Mouse (Mus musculus) liver, embryonic 16.5 days (tissue): ENCODE results near the gene Mfsd14a. TPM values are rescaled to one million over a fixed set of nuclear protein-coding genes. Genes with fewer than 3 reads are reported as not detected.
"Not testable (repeated sequence)": the region's sequence is repeated elsewhere in the genome, so short reads cannot be mapped to it uniquely, and the experiment has no call there.

Experiments used
- ATAC-seq: fragments of 200-750 bp; cut with Nextera tagmentation; 2 replicates; pipeline ENCODE4 v1.8.0; 2017; ENCODE audit warnings: low read depth, mild to moderate bottlenecking, moderate number of reproducible peaks, moderate library complexity
- H3K27ac ChIP-seq: fragments of 300-500 bp; sonication (generic); 2 replicates; pipeline ENCODE4 v1.5.1; 2014; ENCODE audit warnings: mild to moderate bottlenecking, low read length
- H3K27me3 ChIP-seq: fragments of 300-500 bp; sonication (generic); 2 replicates; pipeline ENCODE4 v1.6.1; 2014; ENCODE audit warnings: low read depth, low read length, mixed read lengths; ENCODE audit not compliant: control insufficient read depth, insufficient read depth
- H3K36me3 ChIP-seq: fragments of 300-500 bp; sonication (generic); 2 replicates; pipeline ENCODE4 v1.6.1; 2014; ENCODE audit warnings: mild to moderate bottlenecking; ENCODE audit not compliant: control insufficient read depth, insufficient read depth
- H3K4me1 ChIP-seq: fragments of 300-500 bp; sonication (generic); 2 replicates; pipeline ENCODE4 v1.6.1; 2014; ENCODE audit warnings: low read depth, low read length, mixed read lengths; ENCODE audit not compliant: control insufficient read depth
- H3K4me2 ChIP-seq: fragments of 300-500 bp; sonication (generic); 2 replicates; pipeline ENCODE4 v1.6.1; 2014; ENCODE audit warnings: low read depth, low read length, mixed read lengths
- H3K4me3 ChIP-seq: fragments of 300-500 bp; sonication (generic); 2 replicates; pipeline ENCODE4 v1.5.1; 2014; ENCODE audit warnings: low read depth, mild to moderate bottlenecking, low read length
- H3K9ac ChIP-seq: fragments of 300-500 bp; sonication (generic); 2 replicates; pipeline ENCODE4 v1.6.1; 2014; ENCODE audit warnings: low read depth, low read length
- H3K9me3 ChIP-seq: fragments of 300-500 bp; sonication (generic); replicated peaks from 2 replicates; pipeline ENCODE4 v1.6.1; 2016; ENCODE audit warnings: low read length; ENCODE audit not compliant: control insufficient read depth
- WGBS: fragments of 180-500 bp; shearing (Covaris S2); extraction: QIAGEN DNeasy Blood & Tissue Kit; methylation state at CpG from one replicate; pipeline ENCODE4 v1.1.7; 2014; ENCODE audit not compliant: insufficient replicate concordance; 5-methylcytosine and 5-hydroxymethylcytosine counted together
- polyA plus RNA-seq: library from polyadenylated mRNA; unstranded; fragments of >200 nt; fragmentation: Nextera tagmentation; extraction: Ambion mirVana; gene quantifications from 2 replicates; pipeline ENCODE4 v1.2.1, GENCODE M21; 2015

Mfsd14a gene
- polyA plus RNA-seq, 1 experiment from 2014 or later = 32.0 TPM

DNA sequence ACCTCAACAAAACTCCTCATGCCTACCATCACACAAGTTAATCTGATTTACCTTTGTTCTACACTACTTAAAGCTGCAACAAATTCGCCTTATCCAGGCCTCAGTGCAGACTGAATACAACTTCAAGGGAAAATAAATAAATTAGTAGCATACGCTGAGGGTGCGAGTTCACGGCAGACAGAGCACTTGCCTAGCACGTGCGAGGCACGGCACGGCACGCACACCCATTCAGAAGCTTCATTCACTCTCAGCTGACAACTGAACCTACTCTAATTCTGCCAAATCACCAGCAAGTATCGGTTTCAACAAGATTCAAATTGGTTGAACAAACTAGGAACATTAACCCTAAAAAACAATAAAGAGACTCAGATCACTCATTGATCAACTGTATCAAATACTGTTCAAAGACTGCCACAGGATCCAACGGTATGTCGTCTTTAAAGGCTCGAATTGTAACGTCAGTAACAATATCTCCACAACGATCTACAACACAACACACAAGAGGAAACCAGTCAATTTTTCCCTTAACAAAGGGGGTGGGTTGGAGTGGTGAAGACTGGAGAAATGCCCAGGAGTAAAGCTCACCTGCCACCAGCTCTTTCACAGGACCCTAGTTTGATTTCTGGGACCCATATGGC lies 3.4 kb downstream of the Mfsd14a start:
- no peaks in the 10 kb centered on the region for H3K9me3 ChIP-seq
- H3K27me3 ChIP-seq = no peaks in the 10 kb centered on the region
- WGBS = 64% methylated on average over 15 of the region's 15 CpGs
- no peak overlapping the region for H3K4me2 ChIP-seq
- peaks cover 27% of the 10 kb centered on the region for H3K4me1 ChIP-seq
- H3K4me3 ChIP-seq = no peak overlapping the region
- no peak overlapping the region for H3K27ac ChIP-seq
- ATAC-seq = no peak
- H3K36me3 ChIP-seq = no peaks in the 10 kb centered on the region
- no peak overlapping the region for H3K9ac ChIP-seq

GRCm38 (mm10) chr3:116656184-116656965 lies 6.1 kb downstream of the Mfsd14a start:
- WGBS = 72% methylated on average over 7 of the region's 7 CpGs
- Histone ChIP-seq H3K27me3 (no peaks in the 10 kb centered on the region), H3K4me3 (no peak overlapping the region), H3K4me1 (peaks cover 28% of the 10 kb centered on the region), H3K9ac (no peak overlapping the region), H3K36me3 (no peaks in the 10 kb centered on the region), H3K4me2 (no peak overlapping the region), H3K27ac (no peak overlapping the region), H3K9me3 (no peaks in the 10 kb centered on the region)
- no peak for ATAC-seq

DNA sequence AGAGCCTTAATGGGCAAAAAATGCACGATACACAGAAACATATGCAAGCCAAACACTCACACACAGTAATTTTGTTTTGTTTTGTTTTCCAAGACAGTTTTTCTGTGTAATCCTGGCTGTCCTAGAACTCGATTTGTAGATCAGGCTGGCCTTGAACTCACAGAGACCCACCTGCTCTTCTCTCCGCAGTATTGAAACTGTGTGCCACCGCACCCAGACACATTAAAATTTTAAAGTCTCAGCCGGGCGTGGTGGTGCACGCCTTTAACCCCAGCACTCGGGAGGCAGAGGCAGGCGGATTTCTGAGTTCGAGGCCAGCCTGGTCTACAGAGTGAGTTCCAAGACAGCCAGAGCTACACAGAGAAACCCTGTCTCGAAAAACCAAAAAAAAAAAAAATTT lies 8.4 kb downstream of the Mfsd14a start:
- H3K4me1 ChIP-seq = peaks cover 17% of the 10 kb centered on the region
- WGBS = 73% methylated on average over 11 of the region's 11 CpGs
- H3K27ac ChIP-seq, H3K9me3 ChIP-seq, H3K36me3 ChIP-seq, H3K4me3 ChIP-seq, ATAC-seq, H3K27me3 ChIP-seq, H3K4me2 ChIP-seq, H3K9ac ChIP-seq: not testable (repeated sequence)

DNA sequence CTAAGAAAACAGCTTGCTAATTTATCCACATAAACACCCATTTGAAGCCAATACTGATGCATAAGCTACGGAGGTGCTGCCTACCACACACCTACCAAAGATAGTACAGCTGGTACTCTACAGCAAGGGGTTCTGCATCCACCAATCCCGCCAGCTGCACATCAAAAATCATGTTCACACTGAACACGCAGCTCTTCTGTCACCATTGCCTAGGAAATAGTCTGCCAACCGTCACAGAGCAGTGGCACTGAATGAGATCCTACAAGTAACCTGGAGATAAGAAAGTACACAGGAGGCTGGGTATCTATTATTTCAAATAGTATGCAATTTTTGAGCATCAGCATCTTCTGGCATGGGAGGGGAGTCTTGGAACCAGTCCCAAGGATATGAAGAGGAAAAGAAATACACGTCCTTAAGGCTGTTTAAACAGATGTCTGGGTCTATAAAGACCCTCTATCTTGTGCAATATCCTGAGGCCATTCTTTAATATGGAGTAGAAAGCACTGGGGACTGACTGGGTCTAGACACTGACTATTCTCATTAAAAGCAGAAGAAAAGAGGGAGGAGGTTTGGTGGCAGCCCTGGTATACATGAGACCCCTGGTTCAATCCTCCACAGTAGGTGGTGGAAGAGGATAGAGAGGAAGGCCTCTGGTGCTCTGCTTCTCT lies 9.1 kb downstream of the Mfsd14a start:
- H3K4me3 ChIP-seq = no peak overlapping the region
- WGBS = 54% methylated on average over 5 of the region's 5 CpGs
- H3K4me2 ChIP-seq = no peak overlapping the region
- H3K9ac ChIP-seq = no peak overlapping the region
- H3K36me3 ChIP-seq = no peaks in the 10 kb centered on the region; the same call in 1 of the 2 replicates
- no peaks in the 10 kb centered on the region for H3K27me3 ChIP-seq
- H3K27ac ChIP-seq = no peak overlapping the region
- peaks cover 13% of the 10 kb centered on the region for H3K4me1 ChIP-seq
- ATAC-seq = no peak
- H3K9me3 ChIP-seq = no peaks in the 10 kb centered on the region

DNA sequence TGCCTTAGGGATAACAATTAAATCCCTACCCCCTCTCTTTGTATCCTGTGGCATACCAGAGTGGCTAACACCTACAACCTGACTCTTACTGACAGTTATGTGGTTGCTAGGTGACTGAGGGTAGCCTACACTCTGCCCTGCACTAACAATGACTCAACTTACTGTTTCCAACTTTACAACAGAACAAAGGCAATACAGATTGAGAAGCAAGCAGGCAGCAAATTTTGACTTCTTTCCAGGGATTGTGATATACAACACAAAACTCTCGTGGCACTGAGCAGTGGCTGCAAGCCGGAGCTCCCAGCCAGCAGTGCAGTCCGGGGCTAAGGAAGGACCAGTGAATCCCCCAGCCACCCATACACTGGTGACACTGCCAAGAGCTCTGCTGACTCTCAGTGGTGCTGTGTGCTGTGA lies 10.4 kb downstream of the Mfsd14a start:
- no peak overlapping the region for H3K4me3 ChIP-seq
- H3K9me3 ChIP-seq = no peaks in the 10 kb centered on the region
- 70% methylated on average over 3 of the region's 3 CpGs for WGBS
- H3K27ac ChIP-seq = no peak overlapping the region
- peaks cover 13% of the 10 kb centered on the region for H3K4me1 ChIP-seq
- ATAC-seq = no peak
- no peak overlapping the region for H3K4me2 ChIP-seq
- H3K36me3 ChIP-seq = no peaks in the 10 kb centered on the region; the same call in 1 of the 2 replicates
- no peak overlapping the region for H3K9ac ChIP-seq
- H3K27me3 ChIP-seq = no peaks in the 10 kb centered on the region

- 93% methylated on average over 9 of the region's 9 CpGs for WGBS
- no peak overlapping the region for H3K4me2 ChIP-seq
- peaks cover 6% of the 10 kb centered on the region; the same call in 1 of the 2 replicates for H3K36me3 ChIP-seq
- no peak overlapping the region for H3K4me3 ChIP-seq
- no peak for ATAC-seq
- H3K9ac ChIP-seq = no peak overlapping the region
- peaks cover 13% of the 10 kb centered on the region for H3K4me1 ChIP-seq
- no peak overlapping the region for H3K27ac ChIP-seq
- H3K9me3 ChIP-seq = no peaks in the 10 kb centered on the region
- no peaks in the 10 kb centered on the region for H3K27me3 ChIP-seq
Observed at GRCm38 (mm10) chr3:116650698-116651097, 11.8 kb downstream of the Mfsd14a start.

- no peak for ATAC-seq
- Histone ChIP-seq H3K4me1 (peaks cover 11% of the 10 kb centered on the region), H3K9me3 (no peaks in the 10 kb centered on the region), H3K36me3 (peaks cover 10% of the 10 kb centered on the region; the same call in 1 of the 2 replicates), H3K9ac (no peak overlapping the region), H3K4me3 (no peak overlapping the region), H3K4me2 (no peak overlapping the region), H3K27ac (no peak overlapping the region), H3K27me3 (no peaks in the 10 kb centered on the region)
- 78% methylated on average over 7 of the region's 7 CpGs for WGBS
Observed at GRCm38 (mm10) chr3:116648805-116649204, 13.7 kb downstream of the Mfsd14a start.

- Histone ChIP-seq H3K4me2 (no peak overlapping the region), H3K4me1 (peaks cover 7% of the 10 kb centered on the region), H3K36me3 (peaks cover 21% of the 10 kb centered on the region), H3K27me3 (no peaks in the 10 kb centered on the region), H3K9me3 (no peaks in the 10 kb centered on the region), H3K27ac (no peak overlapping the region), H3K4me3 (no peak overlapping the region), H3K9ac (no peak overlapping the region)
- 86% methylated on average over 1 of the region's 1 CpGs for WGBS
- 0 out of 2 replicates have a peak, but pooled peaks have one; percentile 20 for ATAC-seq
Observed at GRCm38 (mm10) chr3:116646387-116646786, 16.1 kb downstream of the Mfsd14a start.

GRCm38 (mm10) chr3:116642373-116642772 lies 20.1 kb downstream of the Mfsd14a start:
- 47% methylated on average over 2 of the region's 2 CpGs for WGBS
- Histone ChIP-seq H3K36me3 (peaks cover 42% of the 10 kb centered on the region), H3K4me1 (peaks cover 5% of the 10 kb centered on the region), H3K27me3 (no peaks in the 10 kb centered on the region), H3K9ac (no peak overlapping the region), H3K4me3 (no peak overlapping the region), H3K27ac (no peak overlapping the region), H3K4me2 (no peak overlapping the region), H3K9me3 (no peaks in the 10 kb centered on the region)
- no peak for ATAC-seq
